8 mouse cellular contexts compared by ENCODE assay signal in the genomic region with DNA sequence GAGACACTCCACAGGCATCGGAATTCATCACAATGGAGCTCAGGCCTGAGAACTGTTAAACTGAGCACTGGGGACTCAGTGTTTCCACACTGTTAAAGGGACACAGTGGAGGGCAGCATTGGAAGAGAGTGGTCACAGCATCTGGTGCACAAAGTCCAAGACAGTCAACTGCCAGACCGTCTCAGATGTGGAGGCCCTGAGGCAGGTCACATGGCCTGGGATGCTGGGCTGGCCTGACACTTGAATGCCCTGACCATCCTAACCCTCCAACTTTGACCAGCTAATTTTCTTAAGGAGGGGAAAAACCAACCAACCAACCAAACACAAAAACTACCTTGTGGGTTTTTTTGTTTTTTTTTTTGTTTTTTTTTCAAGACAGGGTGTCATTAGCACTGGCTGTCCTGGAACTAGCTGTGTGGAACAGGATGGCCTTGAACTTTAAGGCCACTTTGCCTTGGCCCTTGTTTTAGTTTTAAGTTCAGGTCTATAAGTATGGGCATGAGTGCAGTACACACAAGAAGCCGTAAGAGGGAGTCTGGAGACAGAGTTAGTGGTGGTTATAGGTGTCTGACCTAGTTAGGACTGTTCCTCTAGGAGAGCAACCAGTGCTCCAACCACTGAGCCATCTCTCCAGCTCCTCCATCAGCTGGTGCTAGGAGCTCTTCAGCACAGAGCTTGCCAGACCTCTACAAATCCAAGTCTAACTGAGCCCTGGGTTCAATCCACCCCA. TPM values are rescaled to one million over a fixed set of nuclear protein-coding genes. Genes with fewer than 3 reads are reported as not detected.
DNase-seq lines count a peak whose midpoint lies in the region; ATAC-seq lines count a peak whose summit lies in the region.

No protein-coding gene starts in this region.

- H3K36me3 ChIP-seq in megakaryocyte, embryonic 14.5 days (replicated peaks; ENCODE audit: low read length): peaks cover 44% of the 10 kb centered on the region
- H3K36me3 ChIP-seq in hindbrain, embryonic 14.5 days (replicated peaks; ENCODE audit: control insufficient read depth, insufficient read depth): peaks cover 15% of the 10 kb centered on the region
- no peaks in the 10 kb centered on the region for H3K36me3 ChIP-seq in midbrain, embryonic 11.5 days (ENCODE audit: control insufficient read depth, insufficient read depth, low read length)

- no peaks in the 10 kb centered on the region for H3K9me3 ChIP-seq in megakaryocyte, embryonic 14.5 days
- H3K9me3 ChIP-seq in hindbrain, embryonic 14.5 days (ENCODE audit: control insufficient read depth, low read length): no peaks in the 10 kb centered on the region
- no peaks in the 10 kb centered on the region for H3K9me3 ChIP-seq in midbrain, embryonic 11.5 days (ENCODE audit: control insufficient read depth, low read length)

- 79% methylated on average over 3 of the region's 3 CpGs for WGBS in hindbrain, embryonic 14.5 days
- WGBS in midbrain, embryonic 11.5 days: 70% methylated on average over 3 of the region's 3 CpGs

- ATAC-seq in megakaryocyte, adult 5-6 weeks (ENCODE audit: poor library complexity, severe bottlenecking): no peak
- ATAC-seq in hindbrain, embryonic 14.5 days (ENCODE audit: low FRiP score): no peak
- no peak for ATAC-seq in midbrain, embryonic 11.5 days (ENCODE audit: low FRiP score)

- peak overlapping the region; percentile 74 for H3K4me2 ChIP-seq in hindbrain, embryonic 14.5 days (replicated peaks)
- H3K4me2 ChIP-seq in midbrain, embryonic 11.5 days: peak overlapping the region; percentile 89; the same call in 1 of the 2 replicates

- peaks cover 70% of the 10 kb centered on the region for H3K4me1 ChIP-seq in megakaryocyte, embryonic 14.5 days
- peaks cover 30% of the 10 kb centered on the region for H3K4me1 ChIP-seq in hindbrain, embryonic 14.5 days (replicated peaks; ENCODE audit: control insufficient read depth, insufficient read depth, low read length)
- peaks cover 18% of the 10 kb centered on the region for H3K4me1 ChIP-seq in midbrain, embryonic 11.5 days (ENCODE audit: control insufficient read depth, insufficient read depth, low read length)

- H3K4me3 ChIP-seq in megakaryocyte, embryonic 14.5 days (replicated peaks): peak overlapping the region; percentile 100
- no peak overlapping the region for H3K4me3 ChIP-seq in hindbrain, embryonic 14.5 days (replicated peaks; ENCODE audit: low read length)
- H3K4me3 ChIP-seq in midbrain, embryonic 11.5 days (ENCODE audit: low read depth, low read length): no peak overlapping the region

- peak; percentile 61 to 66 for DNase-seq in adrenal gland, adult (ENCODE audit: inconsistent age in 2 of 2, low spot score in 1 of 2)
- DNase-seq in adrenal gland, postnatal 10 days: no peak
- DNase-seq in hindbrain, embryonic 14.5 days (ENCODE audit: low spot score): no peak
- DNase-seq in midbrain, embryonic 11.5 days (ENCODE audit: low spot score, missing footprints): no peak
- no peak for DNase-seq in right cerebral cortex, postnatal 14 days
- DNase-seq in adrenal gland, postnatal 25 days: no peak

- no peak overlapping the region for H3K27ac ChIP-seq in hindbrain, embryonic 14.5 days
- H3K27ac ChIP-seq in midbrain, embryonic 11.5 days (ENCODE audit: low read depth, low read length): no peak overlapping the region

- H3K9ac ChIP-seq in hindbrain, embryonic 14.5 days: no peak overlapping the region; the same call in none of the 2 replicates
- no peak overlapping the region for H3K9ac ChIP-seq in midbrain, embryonic 11.5 days (ENCODE audit: low read length)

- no peaks in the 10 kb centered on the region for H3K27me3 ChIP-seq in megakaryocyte, embryonic 14.5 days (replicated peaks)
- no peaks in the 10 kb centered on the region for H3K27me3 ChIP-seq in hindbrain, embryonic 14.5 days (ENCODE audit: control insufficient read depth, insufficient read depth, low read length)
- no peaks in the 10 kb centered on the region for H3K27me3 ChIP-seq in midbrain, embryonic 11.5 days (ENCODE audit: control insufficient read depth, insufficient read depth, low read length)

RNA-seq across cellular contexts. Expression of a gene that starts 2.0 kb away (rescaled TPM):
- total RNA-seq in adrenal gland, postnatal 10 days (2021): not detected
- 10.0 and 10.1 TPM in 2 replicates for polyA plus RNA-seq in megakaryocyte, embryonic 14.5 days (2012; ENCODE audit: insufficient read depth, low replicate concordance)
- total RNA-seq in megakaryocyte, adult 5-6 weeks (2015): not detected in 2 replicates
- total RNA-seq in megakaryocyte, adult 5-6 weeks (2017): 0.29 TPM in 1 of 2 replicates, not detected in the other
- polyA plus RNA-seq in hindbrain, embryonic 14.5 days (2014; fragmentation: Nextera tagmentation; extraction: Ambion mirVana): 4.4 and 10.0 TPM in 2 replicates
- polyA plus RNA-seq in midbrain, embryonic 11.5 days (2014; fragmentation: Nextera tagmentation; extraction: Ambion mirVana): 3.4 and 3.5 TPM in 2 replicates
- total RNA-seq in adrenal gland, postnatal 25 days (2021): not detected in 2 replicates

RNA-seq across cellular contexts. Expression of a gene that starts 2.1 kb away (rescaled TPM):
- 1,000 to 10,000 TPM; 2,747 to 2,903 TPM for total RNA-seq in adrenal gland, postnatal 10 days (2021)
- 46.4 and 216 TPM in 2 replicates for polyA plus RNA-seq in megakaryocyte, embryonic 14.5 days (2012; ENCODE audit: insufficient read depth, low replicate concordance)
- total RNA-seq in megakaryocyte, adult 5-6 weeks (2015): 776 and 796 TPM in 2 replicates
- 479 and 480 TPM in 2 replicates for total RNA-seq in megakaryocyte, adult 5-6 weeks (2017)
- polyA plus RNA-seq in hindbrain, embryonic 14.5 days (2014; fragmentation: Nextera tagmentation; extraction: Ambion mirVana): 1,174 and 1,254 TPM in 2 replicates
- polyA plus RNA-seq in midbrain, embryonic 11.5 days (2014; fragmentation: Nextera tagmentation; extraction: Ambion mirVana): 937 and 953 TPM in 2 replicates
- total RNA-seq in adrenal gland, postnatal 25 days (2021): 1,243 and 1,285 TPM in 2 replicates

RNA-seq across cellular contexts. Expression of a gene that starts 2.5 kb away (rescaled TPM):
- total RNA-seq in adrenal gland, postnatal 10 days (2021): 100 to 1,000 TPM; 113 to 117 TPM
- polyA plus RNA-seq in megakaryocyte, embryonic 14.5 days (2012; ENCODE audit: insufficient read depth, low replicate concordance): 61.0 and 78.8 TPM in 2 replicates
- total RNA-seq in megakaryocyte, adult 5-6 weeks (2015): 46.7 and 48.7 TPM in 2 replicates
- 41.6 and 51.3 TPM in 2 replicates for total RNA-seq in megakaryocyte, adult 5-6 weeks (2017)
- 113 and 138 TPM in 2 replicates for polyA plus RNA-seq in hindbrain, embryonic 14.5 days (2014; fragmentation: Nextera tagmentation; extraction: Ambion mirVana)
- 292 and 306 TPM in 2 replicates for polyA plus RNA-seq in midbrain, embryonic 11.5 days (2014; fragmentation: Nextera tagmentation; extraction: Ambion mirVana)
- 84.6 and 90.1 TPM in 2 replicates for total RNA-seq in adrenal gland, postnatal 25 days (2021)

RNA-seq across cellular contexts. Expression of a gene that starts 18.5 kb away (rescaled TPM):
- 10 to 100 TPM; 28.3 to 32.8 TPM for total RNA-seq in adrenal gland, postnatal 10 days (2021)
- polyA plus RNA-seq in megakaryocyte, embryonic 14.5 days (2012; ENCODE audit: insufficient read depth, low replicate concordance): 3.6 TPM in 1 of 2 replicates, not detected in the other
- 0.18 TPM in 1 of 2 replicates, not detected in the other for total RNA-seq in megakaryocyte, adult 5-6 weeks (2015)
- not detected in 2 replicates for total RNA-seq in megakaryocyte, adult 5-6 weeks (2017)
- 12.4 and 15.4 TPM in 2 replicates for polyA plus RNA-seq in hindbrain, embryonic 14.5 days (2014; fragmentation: Nextera tagmentation; extraction: Ambion mirVana)
- polyA plus RNA-seq in midbrain, embryonic 11.5 days (2014; fragmentation: Nextera tagmentation; extraction: Ambion mirVana): 2.9 and 4.4 TPM in 2 replicates
- 11.3 and 12.3 TPM in 2 replicates for total RNA-seq in adrenal gland, postnatal 25 days (2021)

Comparison
In these comparisons a context has a peak if more than half of its experiments do, and no peak if none do; other contexts are left out.
1. DNase-seq: peak in adrenal gland, adult (2 of 2); none in adrenal gland, postnatal 10 days (single experiment), hindbrain, embryonic 14.5 days (single experiment), midbrain, embryonic 11.5 days (single experiment), right cerebral cortex, postnatal 14 days (single experiment) and adrenal gland, postnatal 25 days (single experiment).